Mouse (Mus musculus): ENCODE data around the gene Acaa1a.

The Acaa1a gene

GRCm38 (mm10) chr9:119390214-119390613, 50.7 kb downstream of the Acaa1a start:
- DNase-seq (ENCODE audit: low spot score), result no peak

- no peak for DNase-seq (ENCODE audit: low spot score)
Observed at GRCm38 (mm10) chr9:119394808-119395207, 55.3 kb downstream of the Acaa1a start.

Data from lung, postnatal 25 days (tissue).